Mouse (Mus musculus) thymus, adult 18-20 months (tissue): ENCODE measurements around the gene Itga2.

Source experiments
- DNase-seq, 2 experiments: peaks; one replicate each; pipeline ENCODE4 v3.0.0; 2022; ENCODE audit warnings: mixed read lengths in 2 of 2

Itga2 gene

DNA sequence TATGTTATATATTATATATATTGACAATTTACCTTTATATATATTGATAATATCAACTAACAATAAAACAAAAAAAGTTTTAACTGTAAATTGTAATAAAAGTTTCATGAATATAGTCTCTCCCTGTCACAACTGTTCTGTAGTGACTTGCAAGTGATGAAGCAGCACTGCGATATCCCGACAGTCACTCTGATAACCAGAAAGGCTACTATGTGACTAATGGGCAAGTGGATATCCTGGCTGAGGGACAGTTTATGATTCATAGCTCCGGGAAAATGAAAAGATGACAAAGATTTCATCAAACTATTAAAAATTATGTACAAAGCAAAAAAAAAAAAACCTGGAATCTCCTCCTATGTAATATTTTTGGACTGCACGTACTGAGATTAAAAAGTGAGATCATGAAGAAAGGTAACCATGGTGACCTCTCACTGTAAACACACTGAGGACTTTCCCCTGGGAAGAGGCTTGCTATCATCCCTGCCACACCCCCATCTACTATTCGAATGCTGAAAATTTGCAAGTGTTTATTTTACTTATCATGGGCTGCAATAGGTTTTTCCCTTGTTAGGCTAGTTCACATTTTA is 122.2 kb downstream of the Itga2 start:
- no peak for DNase-seq

DNA sequence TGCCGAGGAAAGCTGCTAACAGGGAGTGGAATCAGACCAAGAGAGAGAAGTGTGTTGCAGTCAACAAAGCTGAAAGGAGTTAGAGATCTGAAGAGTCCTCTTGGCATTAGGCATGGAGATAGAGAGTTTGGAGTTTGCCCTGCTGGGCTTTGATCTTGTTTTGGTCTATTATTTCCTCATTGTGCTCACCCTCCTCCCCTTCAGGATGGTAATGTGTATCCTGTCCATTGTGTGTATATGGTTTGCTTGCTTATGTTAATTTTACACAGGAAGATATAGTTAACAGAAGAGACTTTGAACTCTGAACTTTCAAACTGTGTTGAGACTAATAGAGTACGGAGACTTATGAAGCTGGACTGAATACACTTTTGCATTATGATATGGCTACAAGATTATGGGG is 128.9 kb downstream of the Itga2 start:
- no peak for DNase-seq

DNA sequence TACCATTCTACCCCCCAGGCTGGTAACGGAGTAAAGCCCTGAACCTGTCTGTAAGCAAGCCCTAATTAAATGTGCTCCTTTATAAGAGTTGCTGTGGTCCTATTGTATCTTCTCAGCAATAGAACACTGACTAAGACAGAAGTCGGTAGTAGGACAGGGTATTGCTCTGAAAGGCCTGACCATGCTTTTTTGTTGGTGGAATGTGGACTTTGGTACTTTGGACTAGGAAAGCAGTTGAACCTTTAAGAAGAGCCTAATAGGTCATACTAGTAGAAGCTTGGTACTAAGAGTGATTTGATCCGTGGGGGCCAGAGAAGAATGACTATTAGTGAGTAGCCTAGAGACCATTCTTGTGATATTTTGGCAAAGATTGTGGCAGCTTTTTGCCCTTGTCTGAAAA is 130.0 kb downstream of the Itga2 start:
- DNase-seq, result no peak

DNA sequence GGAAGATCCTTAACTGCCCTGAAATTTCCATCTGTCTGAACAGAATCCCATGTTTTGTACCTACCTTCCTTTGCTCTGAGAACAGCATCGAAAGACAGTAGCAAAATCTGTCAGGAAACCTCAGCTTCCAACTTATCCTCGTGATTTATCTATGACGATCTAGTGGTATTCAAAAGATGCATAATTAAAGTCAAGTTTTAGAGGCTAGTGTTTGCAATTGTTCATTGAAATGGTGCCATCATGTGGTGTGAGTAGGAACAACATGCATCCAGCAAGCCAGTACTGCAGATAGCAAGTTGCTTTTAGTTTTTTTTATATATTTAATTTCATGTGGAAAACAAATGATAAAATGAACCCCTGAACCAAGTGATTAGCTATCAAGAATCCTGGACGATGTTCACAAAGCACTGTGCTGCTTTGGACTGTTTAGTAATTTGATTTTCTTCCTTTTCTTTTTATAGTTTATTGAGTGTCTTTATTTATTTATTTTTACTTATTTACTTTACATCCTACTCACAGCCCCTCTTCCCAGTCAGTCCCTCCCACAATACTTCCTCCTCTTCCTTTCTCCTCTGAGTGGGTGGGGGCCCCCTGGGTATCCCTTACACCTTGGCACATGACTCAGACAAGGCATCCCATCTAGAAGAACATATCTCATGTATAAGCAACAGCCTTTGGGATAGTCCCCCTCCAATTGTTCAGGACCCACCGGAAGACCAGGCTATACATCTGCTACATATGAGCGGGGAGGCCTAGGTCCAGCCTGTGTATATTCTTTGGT is 138.5 kb downstream of the Itga2 start:
- no peak for DNase-seq

DNA sequence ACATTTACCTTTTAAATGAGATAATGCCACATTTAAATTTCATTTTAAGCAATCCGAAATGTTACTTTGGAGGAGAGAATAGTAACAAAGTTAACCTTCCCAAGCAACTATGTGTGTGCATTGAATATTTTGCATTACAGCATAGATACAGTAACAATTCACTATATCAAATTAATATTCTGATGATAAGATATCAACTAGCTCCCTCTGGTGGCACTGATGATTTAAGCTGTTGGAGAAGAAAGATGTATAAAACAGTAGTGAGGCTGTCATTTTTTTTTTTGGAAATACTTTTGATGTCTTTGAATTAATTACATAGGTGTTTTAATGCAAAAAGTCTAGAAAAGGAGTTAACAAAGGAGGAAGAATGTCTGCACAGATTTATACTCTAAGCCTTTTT is 140.4 kb downstream of the Itga2 start:
- no peak for DNase-seq
